Mouse (Mus musculus): ENCODE data around the gene Hspa12b.
"Not testable (repeated sequence)": the region's sequence is repeated elsewhere in the genome, so short reads cannot be mapped to it uniquely, and the experiment has no call there.

Gene Hspa12b

DNA sequence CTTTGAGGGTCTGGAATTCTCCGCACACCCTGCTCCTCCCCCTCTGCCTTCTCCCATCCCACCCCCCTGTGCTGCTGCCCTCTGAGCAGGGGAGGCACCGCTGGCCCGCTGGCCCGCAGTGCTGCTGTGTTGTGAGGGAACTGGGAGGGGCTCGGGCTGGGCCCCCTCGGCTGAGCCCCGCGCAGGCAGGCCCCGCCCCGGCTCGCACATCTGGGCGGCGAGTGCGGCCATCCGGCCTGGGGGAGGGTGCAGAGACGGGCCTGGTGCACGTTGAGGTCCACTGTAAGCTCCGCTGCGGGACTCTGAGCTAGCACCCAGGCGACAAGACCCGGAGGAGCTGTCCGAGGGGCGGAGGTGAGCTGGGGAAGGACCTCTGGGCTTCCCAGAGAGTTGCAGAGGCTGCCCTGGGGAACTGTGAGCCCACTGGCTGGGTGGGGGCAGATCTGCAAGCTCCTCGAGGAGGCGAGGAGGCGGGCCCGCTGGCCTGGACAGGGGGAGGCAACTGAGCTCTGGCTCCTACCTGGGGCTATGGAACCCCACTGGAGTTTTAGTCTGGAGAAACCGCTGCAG, at the start of gene Hspa12b:
Gene Hspa12b, plus strand, starts transcription at position 120 of the 570 bp plus-strand sequence.
- DNase-seq = peak in 1 of 2 experiments; percentile 23

DNA sequence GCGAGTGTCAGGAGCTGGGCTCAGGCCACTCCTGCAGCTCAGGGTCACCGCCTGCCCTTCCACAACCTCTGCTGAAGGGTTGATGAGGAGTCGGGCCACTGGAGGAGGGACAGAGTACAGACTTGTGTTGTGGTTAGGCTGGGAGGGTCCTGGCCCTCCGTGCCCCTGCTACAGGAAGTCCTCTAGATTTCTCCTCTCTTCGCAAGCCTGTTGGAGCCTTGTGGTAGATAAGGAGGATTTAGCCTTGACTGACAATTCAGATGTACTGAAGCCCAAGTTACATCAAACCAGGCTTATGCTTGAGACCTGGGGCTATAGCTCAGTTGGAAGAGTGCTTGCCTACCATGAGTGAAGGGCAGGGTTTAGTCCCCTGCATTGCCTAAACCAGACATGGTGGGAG, 46.6 kb upstream of the Hspa12b start:
- no peak for DNase-seq

GRCm38 (mm10) chr2:131084206-131084605, 42.9 kb upstream of the Hspa12b start:
- no peak for DNase-seq

DNA sequence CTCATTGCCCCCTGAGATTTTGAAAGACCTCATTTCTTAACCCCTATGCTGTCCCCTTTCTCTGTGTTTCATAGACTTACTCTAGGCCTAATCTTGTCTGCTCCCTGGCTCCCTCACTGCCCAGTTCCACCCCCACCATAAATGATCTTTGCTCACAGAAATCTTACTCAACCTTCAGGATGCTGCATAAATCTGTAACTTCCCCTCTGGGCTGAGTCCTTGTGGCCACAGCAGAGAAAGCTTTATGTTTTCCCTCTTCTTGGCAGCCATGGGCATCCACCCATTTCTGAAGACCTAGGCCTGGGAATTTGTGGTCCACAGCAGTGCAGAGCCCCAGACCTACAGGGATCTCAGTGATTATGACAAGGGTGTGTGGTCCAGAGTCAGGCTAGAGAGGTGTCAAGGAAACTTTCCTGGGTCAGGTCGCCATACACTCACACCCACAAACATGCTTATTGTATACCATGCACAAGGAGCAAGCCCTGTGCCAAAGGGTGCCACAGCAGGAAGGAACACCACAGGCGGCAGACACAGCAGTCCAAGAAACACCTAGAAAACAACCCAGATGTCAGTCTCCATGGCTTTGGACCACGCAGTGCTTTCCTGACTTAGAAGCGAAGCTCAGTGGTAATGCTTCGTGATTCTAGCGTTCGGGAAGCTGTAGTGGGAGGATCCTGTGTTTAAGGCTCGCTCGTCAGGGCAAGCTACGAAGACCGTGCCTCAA, 40.3 kb upstream of the Hspa12b start, which contains the start of gene Siglec1:
Gene Siglec1, minus strand, starts transcription at position 99 of the 724 bp plus-strand sequence.
- no peak for DNase-seq

DNA sequence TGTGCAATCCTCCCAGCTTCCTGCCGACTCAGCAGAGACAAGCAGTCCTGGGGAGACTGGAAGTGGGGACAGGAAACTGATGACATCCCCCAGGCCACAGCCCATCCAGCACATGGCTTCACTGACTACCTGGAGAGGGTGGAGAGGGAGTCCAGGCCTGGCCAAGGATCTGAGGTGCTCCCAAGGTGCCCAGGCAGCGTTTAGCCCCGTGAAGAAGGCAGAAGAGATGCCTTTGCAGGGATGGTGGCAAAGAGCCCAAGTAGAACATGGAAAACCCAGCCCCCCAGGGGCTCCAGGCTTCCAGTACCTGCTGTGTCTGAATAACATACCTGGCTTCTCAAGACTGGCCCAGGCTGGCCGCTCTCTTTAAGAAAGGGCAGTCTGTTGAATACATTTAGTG, 38.5 kb upstream of the Hspa12b start:
- no peak for DNase-seq

GRCm38 (mm10) chr2:131089634-131090033, 37.4 kb upstream of the Hspa12b start:
- DNase-seq = no peak

GRCm38 (mm10) chr2:131090852-131091251, 36.2 kb upstream of the Hspa12b start:
- DNase-seq = peak; percentile 12 to 13

GRCm38 (mm10) chr2:131093577-131093976, 33.5 kb upstream of the Hspa12b start:
- DNase-seq = no peak

DNA sequence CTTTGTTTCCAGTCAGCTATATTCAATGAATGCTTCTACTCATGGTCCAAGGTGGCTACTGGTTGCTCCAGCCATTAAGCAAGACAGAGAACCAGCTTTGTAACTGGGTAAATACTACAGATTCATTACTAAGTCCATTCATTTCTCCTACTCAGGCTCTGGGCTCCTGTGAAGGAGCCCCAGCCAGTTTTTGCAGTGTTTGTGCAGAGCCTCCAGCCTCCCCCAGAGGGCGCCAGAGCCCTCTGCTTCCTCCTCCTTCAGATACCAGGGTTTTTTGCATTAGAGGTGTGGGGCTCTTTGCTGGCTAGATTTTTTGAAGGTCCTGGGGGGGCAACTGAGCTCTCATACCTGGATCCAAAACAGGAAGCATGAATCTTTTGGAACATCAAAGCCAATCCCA, 32.3 kb upstream of the Hspa12b start:
- DNase-seq = peak; percentile 71 to 77

- DNase-seq = peak; percentile 44 to 47
These were observed 30.8 kb upstream of the Hspa12b start for GRCm38 (mm10) chr2:131096101-131096795.

- no peak for DNase-seq
These were observed 30.0 kb upstream of the Hspa12b start for GRCm38 (mm10) chr2:131097087-131097486.

DNA sequence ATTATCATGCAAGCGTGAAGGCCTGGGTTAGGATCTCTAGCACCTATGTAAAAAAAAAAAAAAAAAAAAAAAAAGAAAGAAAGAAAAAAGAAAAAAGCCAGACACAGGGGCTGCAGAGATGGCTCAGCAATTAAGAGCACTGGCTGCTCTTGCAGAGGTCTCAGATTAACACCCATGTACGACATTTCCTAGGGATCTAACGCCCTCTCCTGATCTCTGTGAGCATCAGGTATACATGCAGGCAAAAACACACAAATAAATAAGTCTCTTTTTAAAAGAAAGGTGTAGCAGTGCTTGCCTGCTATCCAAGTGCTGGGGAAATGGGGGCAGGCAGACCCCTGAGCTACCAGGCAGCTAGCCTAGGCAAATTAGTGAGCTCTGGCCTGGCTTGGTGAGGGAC, 25.6 kb upstream of the Hspa12b start:
- DNase-seq = no peak

DNA sequence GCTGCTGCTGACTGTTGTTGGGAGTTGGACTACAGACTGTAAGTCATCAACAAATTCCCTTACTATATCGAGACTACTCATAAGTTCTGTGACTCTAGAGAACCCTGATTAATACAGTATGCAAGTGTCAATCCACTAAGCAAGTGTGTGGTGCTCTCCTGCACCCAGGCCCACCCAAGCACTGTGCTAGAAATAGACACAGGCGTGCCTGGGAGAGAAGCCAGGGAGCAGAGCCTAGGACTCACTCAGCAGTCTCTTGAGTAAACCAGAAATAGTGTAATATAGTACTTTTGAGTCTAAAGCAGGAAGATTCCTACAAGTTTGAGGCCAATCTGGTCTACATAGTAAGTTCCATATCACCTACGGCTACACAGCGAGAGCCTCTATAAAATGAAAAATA, 23.1 kb upstream of the Hspa12b start:
- DNase-seq = no peak

GRCm38 (mm10) chr2:131105061-131105460, 22.0 kb upstream of the Hspa12b start:
- DNase-seq = not testable (repeated sequence)

DNA sequence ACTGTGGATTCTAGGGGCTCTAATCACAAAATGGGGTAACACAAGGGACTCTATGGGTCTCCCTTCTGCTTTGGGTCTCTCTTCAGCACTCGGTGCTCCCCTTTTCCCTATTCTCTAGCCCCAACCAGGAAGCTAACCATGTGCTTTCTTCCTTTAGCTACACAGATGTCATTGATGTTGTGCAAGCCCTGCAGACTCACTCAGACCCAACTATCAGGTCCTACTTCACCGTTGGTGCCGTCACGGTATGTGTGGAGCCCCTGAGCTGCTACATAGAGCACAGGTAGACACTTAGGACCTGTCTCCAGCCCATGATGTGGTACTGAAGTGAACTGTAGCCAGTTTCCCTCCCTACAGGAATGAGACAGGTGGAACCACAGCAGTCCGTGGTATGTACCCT, 21.1 kb upstream of the Hspa12b start:
- no peak for DNase-seq

- no peak for DNase-seq
These were observed 8.0 kb upstream of the Hspa12b start for GRCm38 (mm10) chr2:131118968-131119574.

DNA sequence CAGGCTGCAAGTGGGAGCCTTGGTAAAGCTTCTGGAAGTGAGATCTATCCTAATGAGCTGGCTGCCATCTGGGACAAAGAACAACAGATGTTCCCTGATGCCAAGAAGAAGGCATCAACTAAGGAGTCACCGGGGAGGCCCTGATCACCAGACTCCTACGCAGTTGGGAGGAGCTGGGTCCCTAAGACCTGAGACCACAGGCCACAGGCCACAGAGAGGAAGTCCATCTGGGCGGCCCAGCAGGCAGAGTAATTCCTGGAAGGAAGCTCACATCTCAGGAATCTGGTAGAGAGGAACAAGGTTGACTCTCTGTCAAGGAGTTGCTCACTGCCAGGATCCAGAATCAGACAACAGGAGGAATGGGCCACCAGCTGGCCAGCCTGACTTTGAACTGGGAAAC, 2.9 kb upstream of the Hspa12b start:
- DNase-seq = peak; percentile 41 to 43

GRCm38 (mm10) chr2:131125157-131125963, 1.7 kb upstream of the Hspa12b start:
- DNase-seq = no peak

GRCm38 (mm10) chr2:131125964-131126815, 890 bp upstream of the Hspa12b start:
- DNase-seq = no peak

DNA sequence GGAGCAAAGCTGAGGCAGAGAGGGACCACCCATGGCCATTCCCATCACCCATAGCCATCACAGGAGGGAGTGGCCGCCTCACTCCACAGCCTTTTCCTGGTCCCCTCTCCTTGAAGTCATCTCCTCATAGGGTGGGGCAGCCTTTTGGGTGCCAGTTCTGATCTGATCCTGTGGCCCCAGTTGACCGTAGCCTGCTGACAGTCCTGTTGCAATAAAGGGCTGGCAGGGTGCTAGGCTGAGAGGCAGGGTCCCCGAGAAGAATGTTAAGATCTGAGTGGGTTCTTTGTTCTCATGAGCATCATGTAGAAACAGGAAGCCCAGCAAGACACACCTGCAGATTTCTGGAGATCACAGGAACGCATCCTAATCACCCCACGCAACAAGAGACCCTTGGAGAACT, 1.1 kb downstream of the Hspa12b start:
- no peak for DNase-seq

DNA sequence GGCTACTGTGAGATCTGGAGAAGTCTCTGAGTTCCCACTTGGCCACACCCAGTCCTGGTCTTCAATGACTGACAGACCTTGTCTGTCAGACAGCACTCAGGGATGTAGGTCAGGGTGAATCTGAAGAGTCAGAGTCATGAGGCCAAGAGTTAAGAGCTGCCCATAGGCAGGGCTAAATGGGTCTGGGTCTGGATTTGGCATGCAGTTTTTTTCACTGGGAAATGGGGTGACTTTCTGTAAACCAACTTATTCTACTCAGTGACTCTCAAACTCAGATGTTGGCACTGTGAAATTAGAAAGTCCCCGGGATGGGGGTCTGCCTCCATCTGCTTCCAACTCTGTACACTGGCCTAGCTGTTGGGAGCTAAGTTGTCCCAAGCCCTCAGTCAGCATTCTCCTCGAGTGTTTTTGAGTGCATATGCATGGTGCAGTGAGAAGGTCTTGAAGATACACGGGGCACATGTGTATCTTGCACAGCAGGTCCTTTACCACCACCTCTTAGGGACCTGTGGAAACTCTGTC, 1.6 kb downstream of the Hspa12b start:
- no peak for DNase-seq

Measured in kidney, adult 8-10 months (tissue).